Mouse (Mus musculus): ENCODE results near the gene L3mbtl3.

DNA sequence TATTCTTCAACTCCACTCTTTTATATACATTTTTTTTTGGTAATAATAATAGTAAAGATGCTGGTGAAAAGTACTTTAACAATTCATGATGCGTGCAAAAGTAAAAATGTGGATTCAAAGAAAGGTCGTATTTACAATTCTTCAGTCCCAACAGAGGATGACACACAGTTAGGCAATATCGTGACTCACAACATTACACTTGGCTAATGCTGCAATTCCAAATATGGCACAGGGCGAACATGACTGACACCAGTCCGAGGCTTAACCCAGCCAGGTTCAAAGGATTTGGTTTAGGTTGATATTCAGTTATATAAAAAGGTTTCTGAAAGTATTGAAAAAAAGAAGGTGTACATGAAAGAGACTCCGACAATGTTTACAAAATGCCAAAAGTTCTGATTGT lies 100.4 kb downstream of the L3mbtl3 start:
- TF ChIP-seq MAX (IDR thresholded peaks at IDR 0.05; ENCODE audit: low read depth) (no peak), POLR2A (IDR thresholded peaks at IDR 0.05; ENCODE audit: insufficient read length, low read depth) (no peak)

All from myocyte (in vitro differentiated cells).